Mouse (Mus musculus) ES-Bruce4 (cell line): ENCODE data around the gene Myo1d.

ENCODE experiments used
- EP300 ChIP-seq: IDR thresholded peaks from 2 replicates; pipeline ENCODE4 v1.6.1; 2011; ENCODE audit warnings: low read depth, low read length; ENCODE audit not compliant: insufficient read depth
- POLR2A ChIP-seq: IDR thresholded peaks from one replicate; pipeline ENCODE4 v1.8.1; 2011; ENCODE audit warnings: low read length; ENCODE audit not compliant: insufficient read depth

GRCm38 (mm10) chr11:80497225-80497919 is 282.5 kb downstream of the Myo1d start:
- TF ChIP-seq EP300, result no peak
- no peak for TF ChIP-seq POLR2A
